Mouse (Mus musculus): ENCODE measurements around the gene Acsl5.

The Acsl5 gene

GRCm38 (mm10) chr19:55332641-55333268 is 81.0 kb downstream of the Acsl5 start:
- DNase-seq (ENCODE audit: low spot score): peak; percentile 78

DNA sequence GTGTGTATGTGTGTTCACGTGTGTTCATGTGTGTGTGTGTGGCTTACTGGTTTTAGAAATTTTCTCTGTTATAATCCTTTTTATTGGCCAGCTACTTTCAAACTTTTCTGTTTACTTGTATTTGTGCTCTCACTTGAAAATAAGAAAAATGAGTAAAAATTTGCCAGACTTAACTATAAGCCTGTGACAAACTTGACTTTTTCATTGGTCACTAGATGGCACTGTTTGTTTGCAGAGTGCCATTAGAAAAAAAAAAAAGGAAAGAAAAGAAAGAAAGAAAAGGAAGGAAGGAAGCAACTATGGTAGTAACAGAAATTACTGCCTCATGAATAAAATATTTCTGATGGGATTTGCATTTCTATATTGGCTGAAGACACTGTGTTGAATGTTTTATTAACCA is 84.1 kb downstream of the Acsl5 start:
- DNase-seq (ENCODE audit: low spot score): no peak

- DNase-seq (ENCODE audit: low spot score): no peak
These were observed 84.7 kb downstream of the Acsl5 start for GRCm38 (mm10) chr19:55336441-55336840.

GRCm38 (mm10) chr19:55337066-55337465 is 85.3 kb downstream of the Acsl5 start:
- no peak for DNase-seq (ENCODE audit: low spot score)

GRCm38 (mm10) chr19:55337664-55338063 is 85.9 kb downstream of the Acsl5 start:
- DNase-seq (ENCODE audit: low spot score): no peak

DNA sequence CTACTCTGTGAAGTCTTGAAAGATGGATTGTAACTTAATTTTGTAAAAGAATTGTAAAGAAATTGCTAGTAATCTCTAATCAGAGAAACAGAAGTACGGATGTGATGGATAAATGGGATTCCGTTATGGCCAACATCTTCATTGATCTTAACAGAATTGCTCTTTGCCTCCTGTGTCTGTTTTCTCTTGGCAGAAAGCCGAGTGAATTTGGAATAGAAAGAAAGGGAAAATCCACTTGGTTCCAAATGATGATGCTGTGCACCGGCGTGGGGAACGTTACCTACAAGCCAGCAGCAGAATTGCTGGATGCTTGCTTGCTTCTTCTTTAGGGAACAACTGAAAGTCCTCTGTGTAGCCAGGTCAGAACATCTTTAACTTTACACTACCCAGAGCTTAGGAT is 88.8 kb downstream of the Acsl5 start:
- no peak for DNase-seq (ENCODE audit: low spot score)

DNA sequence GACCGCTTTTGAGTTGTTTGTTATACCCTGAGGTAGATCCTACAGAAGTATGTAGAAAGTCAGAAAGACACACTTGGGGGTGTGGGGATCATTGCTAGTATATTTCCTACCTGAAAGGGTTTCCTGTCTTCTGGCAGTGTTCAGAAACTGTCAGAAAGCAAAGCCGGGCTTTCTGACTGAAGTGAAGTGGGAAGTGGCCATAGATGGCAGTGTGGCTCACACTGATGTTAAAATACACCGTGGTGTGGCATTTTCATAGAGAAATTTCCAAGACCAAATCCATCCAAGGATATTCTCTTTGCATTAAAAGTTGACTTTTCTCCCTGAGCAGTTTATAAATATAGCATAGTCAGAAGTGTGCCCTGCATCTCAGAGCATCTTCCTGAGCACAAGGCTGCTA is 89.6 kb downstream of the Acsl5 start:
- no peak for DNase-seq (ENCODE audit: low spot score)

- DNase-seq (ENCODE audit: low spot score): no peak
These were observed 90.7 kb downstream of the Acsl5 start for GRCm38 (mm10) chr19:55342423-55342822.

DNA sequence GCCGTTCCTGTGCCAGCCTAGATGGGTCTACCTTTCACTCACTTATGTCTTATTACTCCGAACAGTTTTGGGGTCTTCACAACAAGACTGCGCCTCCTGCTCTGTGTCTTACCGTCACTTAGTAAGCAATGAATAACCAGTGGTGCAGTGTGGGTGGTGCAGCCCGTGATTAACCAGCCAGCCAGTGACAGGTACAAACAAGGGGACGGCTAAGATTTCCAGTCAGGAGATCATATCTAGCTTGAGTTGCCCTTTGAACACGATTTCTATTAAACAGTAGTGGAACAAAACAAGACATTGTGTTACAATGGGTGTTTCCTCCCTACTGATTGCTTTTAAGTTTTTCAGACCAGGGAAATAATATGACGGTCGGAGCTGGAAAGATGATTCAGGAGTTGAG is 91.5 kb downstream of the Acsl5 start:
- no peak for DNase-seq (ENCODE audit: low spot score)
